Comparison of ENCODE assay signal across 8 mouse cellular contexts in genomic region chr13:78427141-78428083, GRCm38 (mm10).
DNase-seq lines count a peak whose midpoint lies in the region.

No protein-coding gene starts in this region.

- H3K36me3 ChIP-seq in hindbrain, embryonic 10.5 days: no peaks in the 10 kb centered on the region

- intact Hi-C loops in left cerebral cortex, postnatal 10 days (cut with DNase I): loop anchor here (5.0 kb wide), 1 partner anchor 215 kb away; no protein-coding TSS in a partner anchor

- H3K27ac ChIP-seq in hindbrain, embryonic 10.5 days: peak overlapping the region; percentile 88

- no peaks in the 10 kb centered on the region for H3K9me3 ChIP-seq in hindbrain, embryonic 10.5 days

- peak; percentile 19 for DNase-seq in ovary, postnatal 36 days (ENCODE audit: low spot score)
- DNase-seq in ovary, adult 18-20 months (ENCODE audit: low spot score): no peak
- DNase-seq in embryo, embryonic 11 days: peak; percentile 81
- peak; percentile 82 for DNase-seq in hindbrain, embryonic 10.5 days (ENCODE audit: low spot score)
- peak; percentile 31 to 50 for DNase-seq in left cerebral cortex, postnatal 10 days (ENCODE audit: extremely low spot score in 1 of 2, low spot score in 2 of 2)
- DNase-seq in mesoderm, embryonic 11.5 days (ENCODE audit: low read depth, low spot score): peak; percentile 74
- DNase-seq in yolk sac, embryonic 10.5 days (ENCODE audit: low spot score): peak; percentile 3
- DNase-seq in spleen, postnatal 36 days (ENCODE audit: low spot score in 2 of 2): no peak

- no peaks in the 10 kb centered on the region for H3K27me3 ChIP-seq in hindbrain, embryonic 10.5 days (ENCODE audit: insufficient read depth, poor library complexity, severe bottlenecking)

- WGBS in hindbrain, embryonic 10.5 days: 7% methylated on average over 24 of the region's 24 CpGs

- peaks cover 29% of the 10 kb centered on the region for H3K4me1 ChIP-seq in hindbrain, embryonic 10.5 days (replicated peaks)

- peak overlapping the region; percentile 40 for H3K4me3 ChIP-seq in hindbrain, embryonic 10.5 days

Comparison
In these comparisons a context has a peak if more than half of its experiments do, and no peak if none do; other contexts are left out.
1. DNase-seq: peak in ovary, postnatal 36 days (single experiment), embryo, embryonic 11 days (single experiment), hindbrain, embryonic 10.5 days (single experiment), left cerebral cortex, postnatal 10 days (2 of 2), mesoderm, embryonic 11.5 days (single experiment) and yolk sac, embryonic 10.5 days (single experiment); none in ovary, adult 18-20 months (single experiment) and spleen, postnatal 36 days (0 of 2).